Mouse (Mus musculus) heart, postnatal 10 days (tissue): ENCODE measurements around the gene Ccdc73. TPM values are rescaled to one million over a fixed set of nuclear protein-coding genes. Genes with fewer than 3 reads are reported as not detected.
"Not testable (repeated sequence)": the region's sequence is repeated elsewhere in the genome, so short reads cannot be mapped to it uniquely, and the experiment has no call there.

Source experiments
- DNase-seq, 2 experiments: peaks; one replicate each; pipeline ENCODE4 v3.0.0; 2021
- intact Hi-C: fragments of 180-260 bp; cut with DNase I; formaldehyde crosslinking; loops from one replicate; pipeline ENCODE4 v1.15.1; 2025
- total RNA-seq, 2 experiments: library from RNA; stranded (reverse); gene quantifications; 2 replicates each; pipeline ENCODE4 v1.2.3; 2021

Gene Ccdc73
- total RNA-seq, 2 experiments from 2014 or later, result 3.2 to 3.3 TPM

- DNase-seq, result peak; percentile 13 to 36
- intact Hi-C loops, result no loop called here
These were observed 3.3 kb upstream of the Ccdc73 start for GRCm38 (mm10) chr2:104864176-104864860.

GRCm38 (mm10) chr2:104869101-104869500 is 1.5 kb downstream of the Ccdc73 start:
- DNase-seq, result no peak
- intact Hi-C loops, result no loop called here

- intact Hi-C loops, result no loop called here
- DNase-seq, result no peak
These were observed 11.2 kb downstream of the Ccdc73 start for GRCm38 (mm10) chr2:104878794-104879193.

GRCm38 (mm10) chr2:104886109-104886508 is 18.5 kb downstream of the Ccdc73 start:
- intact Hi-C loops, result loop anchor here (5.0 kb wide), 1 partner anchor 199 kb away; no protein-coding TSS in a partner anchor
- DNase-seq, result no peak

- DNase-seq, result not testable (repeated sequence)
- intact Hi-C loops, result loop anchor here (5.0 kb wide), 1 partner anchor 200 kb away; no protein-coding TSS in a partner anchor
These were observed 19.7 kb downstream of the Ccdc73 start for GRCm38 (mm10) chr2:104887331-104887730.

GRCm38 (mm10) chr2:104887882-104888566 is 20.4 kb downstream of the Ccdc73 start:
- peak; percentile 84 to 89 for DNase-seq
- intact Hi-C loops, result loop anchor here (1.0 to 5.0 kb wide), 3 partner anchors 201 to 342 kb away; no protein-coding TSS in a partner anchor

- no peak for DNase-seq
- intact Hi-C loops, result no loop called here
These were observed 32.4 kb downstream of the Ccdc73 start for GRCm38 (mm10) chr2:104899975-104900374.

GRCm38 (mm10) chr2:104915709-104916108 is 48.1 kb downstream of the Ccdc73 start:
- DNase-seq, result no peak
- intact Hi-C loops, result no loop called here

- DNase-seq, result peak; percentile 54 to 61
These were observed 96.9 kb downstream of the Ccdc73 start for GRCm38 (mm10) chr2:104964492-104964891.

GRCm38 (mm10) chr2:104981712-104982111 is 114.1 kb downstream of the Ccdc73 start:
- no peak for DNase-seq
- intact Hi-C loops, result no loop called here

More at GRCm38 (mm10) chr2:104964492-104964891, 96.9 kb downstream of the Ccdc73 start:
- intact Hi-C loops, result no loop called here

GRCm38 (mm10) chr2:104985796-104986195 is 118.2 kb downstream of the Ccdc73 start:
- no peak for DNase-seq
- intact Hi-C loops, result no loop called here

- no peak for DNase-seq
- intact Hi-C loops, result no loop called here
These were observed 121.4 kb downstream of the Ccdc73 start for GRCm38 (mm10) chr2:104988974-104989373.

- intact Hi-C loops, result no loop called here
- no peak for DNase-seq
These were observed 126.8 kb downstream of the Ccdc73 start for GRCm38 (mm10) chr2:104994436-104994835.

- intact Hi-C loops, result no loop called here
- no peak for DNase-seq
These were observed 128.6 kb downstream of the Ccdc73 start for GRCm38 (mm10) chr2:104996201-104996600.

- intact Hi-C loops, result no loop called here
- no peak for DNase-seq
These were observed 139.6 kb downstream of the Ccdc73 start for GRCm38 (mm10) chr2:105007236-105007635.

GRCm38 (mm10) chr2:105016192-105016966 is 148.8 kb downstream of the Ccdc73 start:
- intact Hi-C loops, result loop anchor here (5.0 kb wide), 2 partner anchors 111 to 216 kb away; partner anchors contain the start of gene Wt1
- DNase-seq, result no peak

- peak; percentile 95 to 96 for DNase-seq
- intact Hi-C loops, result loop anchor here (5.0 kb wide), 2 partner anchors 110 to 215 kb away; partner anchors contain the start of gene Wt1
These were observed 149.3 kb downstream of the Ccdc73 start, which contains the start of gene Eif3m for GRCm38 (mm10) chr2:105016967-105017287. Gene Eif3m, minus strand, starts transcription at chr2:105017080.

GRCm38 (mm10) chr2:105017802-105018201 is 150.2 kb downstream of the Ccdc73 start:
- DNase-seq, result no peak
- intact Hi-C loops, result loop anchor here (5.0 kb wide), 2 partner anchors 109 to 214 kb away; partner anchors contain the start of gene Wt1

GRCm38 (mm10) chr2:105019457-105019856 is 151.9 kb downstream of the Ccdc73 start:
- DNase-seq, result no peak
- intact Hi-C loops, result loop anchor here (5.0 kb wide), 2 partner anchors 108 to 213 kb away; partner anchors contain the start of gene Wt1

GRCm38 (mm10) chr2:105021256-105021655 is 153.7 kb downstream of the Ccdc73 start:
- no peak for DNase-seq
- intact Hi-C loops, result no loop called here

- intact Hi-C loops, result no loop called here
These were observed 154.2 kb downstream of the Ccdc73 start for GRCm38 (mm10) chr2:105021836-105022235.

More at GRCm38 (mm10) chr2:105021836-105022235, 154.2 kb downstream of the Ccdc73 start:
- DNase-seq, result no peak
